Mouse (Mus musculus) lung, postnatal 14 days (tissue): ENCODE results near the gene Sipa1l2.
"Not testable (repeated sequence)": the region's sequence is repeated elsewhere in the genome, so short reads cannot be mapped to it uniquely, and the experiment has no call there.

Source experiments
- DNase-seq: peaks from one replicate; pipeline ENCODE4 v3.0.0; 2021

Gene Sipa1l2

DNA sequence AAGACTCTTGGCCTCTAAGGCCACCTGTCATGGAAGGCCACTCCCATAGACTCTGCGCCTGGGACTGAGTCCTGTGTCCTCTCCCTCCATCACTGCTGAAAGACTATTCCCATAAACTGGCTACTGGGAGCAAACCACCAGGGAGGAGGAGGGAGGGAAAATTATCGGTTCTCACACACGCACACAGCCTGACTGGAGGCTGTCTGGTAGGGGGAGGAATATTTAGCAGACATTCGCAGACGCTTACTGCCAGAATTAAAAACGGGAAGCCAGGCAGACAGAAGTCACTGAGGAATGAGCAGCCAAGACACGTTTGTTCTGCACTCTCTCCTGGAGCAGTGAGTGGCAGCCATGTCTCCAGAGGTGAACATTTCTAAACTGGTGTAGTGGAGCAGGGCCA, 35.9 kb downstream of the Sipa1l2 start:
- DNase-seq = no peak

DNA sequence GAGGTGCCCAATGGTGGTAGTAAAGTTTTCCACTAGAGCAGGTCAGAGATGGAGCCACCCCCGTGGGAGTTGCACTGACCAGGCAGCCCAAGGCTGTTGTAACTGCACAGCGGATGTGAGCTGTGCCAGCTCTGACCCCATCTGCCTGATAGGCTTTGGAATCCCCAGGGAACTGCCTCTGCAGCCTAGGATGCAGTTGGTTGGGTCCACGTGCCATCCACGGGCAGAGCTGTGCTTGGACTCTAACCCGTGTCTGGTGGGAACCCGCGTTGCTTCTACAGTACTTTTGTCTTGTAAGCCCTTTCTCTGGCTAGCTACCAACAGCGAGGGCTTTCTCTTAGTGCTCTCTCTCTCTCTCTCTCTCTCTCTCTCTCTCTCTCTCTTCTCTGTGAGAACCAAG, 36.7 kb downstream of the Sipa1l2 start:
- DNase-seq = no peak

DNA sequence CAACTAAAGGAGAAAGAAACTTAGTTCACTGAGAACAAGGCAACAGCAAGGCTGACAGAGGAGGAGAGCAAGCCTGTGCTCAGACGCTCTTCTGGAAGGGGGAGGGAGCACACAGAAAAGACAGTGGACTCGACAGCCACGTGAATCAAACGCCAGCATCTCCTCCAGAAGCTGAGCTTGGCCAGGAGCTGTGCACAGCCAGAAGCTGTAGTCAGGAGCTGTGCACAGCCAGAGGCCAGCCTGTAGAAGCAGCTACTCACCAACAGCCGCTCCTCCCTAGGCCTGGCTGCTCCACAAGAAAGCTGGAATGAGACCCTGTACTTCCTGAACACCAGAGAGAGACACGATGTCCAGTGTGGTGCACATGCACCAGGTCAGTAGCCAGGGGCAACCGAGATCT, 37.4 kb downstream of the Sipa1l2 start:
- DNase-seq = no peak

DNA sequence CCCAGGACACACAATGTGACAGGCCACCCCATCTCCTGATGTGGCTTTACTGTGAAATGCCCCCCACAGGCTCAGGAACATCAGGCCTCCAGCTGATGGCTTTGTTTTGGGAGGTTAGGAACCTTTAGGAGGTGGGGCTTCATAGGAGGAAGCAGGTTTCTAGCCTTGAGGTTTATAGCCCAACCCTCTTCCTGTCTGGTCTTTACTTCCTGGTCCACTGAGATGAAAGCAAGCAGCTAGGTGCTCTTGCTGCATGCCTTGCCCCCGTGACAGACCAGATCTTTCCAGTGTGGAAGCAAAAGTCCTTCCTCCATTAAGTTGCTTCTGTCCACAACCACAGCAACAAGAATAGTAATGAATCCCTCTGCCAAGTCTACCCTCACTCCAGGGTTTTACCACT, 38.0 kb downstream of the Sipa1l2 start:
- DNase-seq = no peak

DNA sequence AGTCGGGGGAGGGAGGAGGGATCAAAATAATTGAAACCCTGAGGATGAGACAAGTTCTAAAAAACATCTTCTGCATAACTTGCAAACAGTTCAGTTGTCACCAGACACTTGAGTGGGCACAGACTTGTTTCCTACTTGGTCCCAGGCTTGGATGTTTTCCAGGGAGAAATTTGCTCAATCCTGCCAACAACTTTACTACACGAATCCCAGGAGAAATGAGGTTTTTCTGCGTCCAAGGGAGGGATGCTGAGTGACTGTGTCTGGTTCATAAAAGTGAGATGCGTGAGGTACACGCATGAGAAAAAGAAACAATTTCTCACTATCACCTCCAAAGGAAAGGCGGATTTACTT, 38.5 kb downstream of the Sipa1l2 start:
- no peak for DNase-seq

DNA sequence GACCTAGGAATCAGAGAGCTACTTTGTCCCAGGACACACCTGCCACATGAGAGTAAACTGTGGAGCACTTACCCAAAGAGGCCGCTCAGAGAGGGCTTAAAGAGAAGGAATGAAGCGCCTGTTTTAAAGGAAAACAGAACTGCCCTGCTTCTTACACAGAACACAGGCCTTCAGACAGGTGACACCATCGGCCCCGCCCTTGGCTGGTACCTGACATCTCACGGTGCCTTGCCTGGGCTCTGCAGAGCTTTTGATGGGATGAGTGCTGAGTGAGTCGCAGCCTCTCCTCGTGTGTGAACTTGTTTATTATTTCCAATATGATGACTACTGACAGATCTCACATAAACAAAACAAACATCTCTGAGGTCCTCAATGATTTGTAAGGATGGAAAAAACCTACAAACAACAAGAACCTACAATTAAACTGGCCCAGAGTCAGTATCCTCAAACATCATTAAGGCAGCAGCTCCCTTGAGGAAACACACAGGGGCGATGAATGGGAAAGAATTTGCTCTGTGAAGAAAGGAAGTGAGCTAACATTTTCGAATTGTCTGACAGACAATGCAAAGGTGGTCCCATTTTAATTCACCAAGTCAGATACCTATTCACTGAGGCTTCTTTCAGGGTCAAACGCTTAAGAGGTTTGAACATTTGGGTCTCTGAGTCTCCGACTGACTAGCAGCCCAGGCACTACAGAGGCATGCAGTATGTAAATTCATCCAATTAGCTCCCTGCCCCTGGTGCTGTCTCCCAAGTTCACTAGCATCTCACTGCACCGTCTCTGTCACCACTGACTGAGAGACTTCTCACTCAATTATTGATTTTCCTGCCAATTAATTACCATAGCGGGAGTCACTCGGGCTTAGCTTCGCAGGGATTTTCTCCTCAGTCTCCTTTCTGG, 39.2 kb downstream of the Sipa1l2 start:
- DNase-seq = no peak

DNA sequence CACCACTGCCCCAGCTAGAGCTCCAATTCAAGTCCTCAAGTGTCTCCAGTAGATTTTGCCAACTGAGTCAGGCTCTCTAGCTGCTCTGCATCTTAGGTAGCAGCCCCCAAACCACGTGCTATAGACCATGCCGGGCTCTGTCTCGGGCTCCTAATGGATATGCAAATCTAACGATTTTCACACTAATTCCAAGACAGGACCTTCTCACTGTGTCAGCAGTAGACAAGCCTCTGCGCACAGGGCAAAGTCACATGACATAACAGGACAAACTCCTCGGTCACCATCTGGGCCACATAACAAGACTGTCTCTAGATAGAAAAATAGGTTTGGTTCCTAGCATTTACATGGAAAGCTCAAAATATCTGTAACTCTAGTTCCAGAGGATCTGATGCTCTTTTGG, 40.6 kb downstream of the Sipa1l2 start:
- no peak for DNase-seq

DNA sequence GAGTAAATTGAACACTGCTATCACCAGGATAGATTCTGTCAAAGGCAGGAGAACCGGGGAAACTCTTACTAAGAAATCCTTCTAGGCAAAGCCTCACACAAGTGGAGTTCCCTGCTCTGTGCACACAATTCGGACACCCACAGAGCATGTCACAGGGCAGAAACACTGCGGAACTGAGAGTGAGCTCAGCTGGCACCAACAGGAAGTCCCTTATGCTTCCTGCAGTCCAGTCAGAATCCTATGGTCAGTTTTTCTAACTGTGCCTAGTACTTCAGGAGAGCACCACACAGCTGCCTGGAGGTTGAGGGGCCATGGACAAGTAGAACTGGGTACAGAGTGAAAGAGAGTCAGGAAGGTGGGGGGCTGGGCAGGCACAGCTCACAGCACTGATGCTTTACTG, 41.7 kb downstream of the Sipa1l2 start:
- no peak for DNase-seq

DNA sequence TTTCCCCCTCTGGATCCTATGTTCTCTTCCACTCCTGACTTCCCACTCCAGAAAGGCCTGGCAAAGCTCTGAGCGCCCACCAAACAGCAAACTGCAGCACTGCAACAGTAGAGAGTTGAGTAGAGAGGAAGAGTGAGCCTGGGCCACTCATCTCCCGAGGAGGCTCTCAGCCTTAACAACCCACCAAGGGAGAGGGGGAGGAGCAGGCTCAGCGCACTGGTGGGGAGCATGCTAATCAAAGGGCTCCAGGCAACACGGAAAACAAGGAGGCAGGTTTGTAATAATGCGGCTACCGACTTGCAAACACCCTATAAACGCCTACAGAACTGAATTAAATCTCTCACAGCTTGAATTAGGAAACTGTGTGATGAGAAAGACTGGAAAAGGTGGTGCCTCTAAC, 42.6 kb downstream of the Sipa1l2 start:
- no peak for DNase-seq

DNA sequence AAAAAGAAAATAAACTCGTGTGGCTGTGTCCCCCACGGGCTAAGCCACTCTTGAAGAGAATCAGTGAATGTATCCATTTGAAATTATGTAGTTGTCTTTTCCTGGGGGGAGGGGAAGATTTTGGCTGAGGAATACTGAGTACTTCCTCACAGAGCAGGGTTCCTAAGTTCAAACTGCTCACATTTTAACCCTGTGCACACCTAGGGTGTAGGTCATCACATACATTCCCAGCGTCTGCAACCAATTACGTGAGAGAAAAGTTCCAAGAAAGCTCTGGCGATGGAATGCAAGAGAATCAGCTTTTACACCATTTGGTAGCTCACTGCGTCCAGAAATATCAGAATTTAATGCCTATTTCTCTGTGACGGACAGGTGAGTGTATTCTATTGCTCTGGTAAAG, 43.0 kb downstream of the Sipa1l2 start:
- DNase-seq = no peak

DNA sequence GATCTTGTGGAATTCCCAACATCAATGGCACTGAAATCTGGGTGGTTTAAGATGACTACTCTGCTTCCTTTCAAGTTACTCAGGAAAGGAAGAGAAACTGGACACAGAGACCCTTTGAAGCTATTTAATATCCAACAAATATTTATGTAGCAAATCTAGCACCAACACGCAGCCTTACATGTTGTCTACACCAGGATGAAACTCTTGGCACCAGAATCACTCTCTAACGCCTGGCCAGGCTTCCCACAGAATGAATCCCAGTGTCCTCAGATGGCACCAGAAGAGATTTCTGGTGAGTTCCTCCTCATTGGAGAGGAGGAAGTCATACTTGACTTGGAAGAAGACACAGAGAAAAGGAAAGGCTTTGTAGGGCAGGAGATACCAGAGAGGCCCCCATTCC, 45.1 kb downstream of the Sipa1l2 start:
- no peak for DNase-seq

DNA sequence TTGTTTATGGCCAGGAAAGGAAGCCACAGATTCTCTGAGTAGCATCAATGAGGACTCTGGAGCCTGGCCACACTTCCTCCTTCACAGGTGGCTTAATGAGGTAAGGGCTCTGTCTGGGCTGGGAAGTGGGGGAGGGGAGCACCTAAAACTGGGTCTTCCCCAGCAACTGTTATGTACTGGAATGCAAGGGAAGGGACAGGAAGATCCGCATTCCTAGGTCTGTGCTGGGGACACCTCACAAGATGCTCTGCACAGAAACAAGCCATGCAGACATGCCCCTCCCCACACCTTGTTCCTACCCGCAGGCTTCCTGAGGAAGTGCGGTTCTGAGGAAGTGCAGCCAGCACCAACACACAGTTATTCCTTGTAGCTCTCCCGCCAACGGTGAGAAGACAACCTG, 46.4 kb downstream of the Sipa1l2 start:
- no peak for DNase-seq

DNA sequence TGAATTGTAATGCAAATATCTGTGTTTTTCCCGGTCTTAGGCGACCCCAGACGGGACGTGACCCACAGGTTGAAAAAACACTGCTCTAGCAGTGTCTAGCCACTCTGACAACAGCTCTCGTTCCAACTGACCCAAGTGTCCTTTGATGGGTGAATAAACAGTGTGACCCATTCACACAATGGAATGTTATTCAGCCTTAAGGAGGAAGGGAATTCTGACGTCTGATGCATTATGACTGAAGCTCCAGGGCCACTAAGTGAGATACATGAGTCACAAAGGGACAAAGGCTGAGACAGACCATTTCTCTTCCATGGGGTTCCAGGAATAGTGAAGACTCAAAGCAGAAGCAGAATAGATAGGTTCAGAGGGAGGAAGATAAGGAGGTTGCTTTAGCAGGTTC, 47.5 kb downstream of the Sipa1l2 start:
- DNase-seq = no peak

DNA sequence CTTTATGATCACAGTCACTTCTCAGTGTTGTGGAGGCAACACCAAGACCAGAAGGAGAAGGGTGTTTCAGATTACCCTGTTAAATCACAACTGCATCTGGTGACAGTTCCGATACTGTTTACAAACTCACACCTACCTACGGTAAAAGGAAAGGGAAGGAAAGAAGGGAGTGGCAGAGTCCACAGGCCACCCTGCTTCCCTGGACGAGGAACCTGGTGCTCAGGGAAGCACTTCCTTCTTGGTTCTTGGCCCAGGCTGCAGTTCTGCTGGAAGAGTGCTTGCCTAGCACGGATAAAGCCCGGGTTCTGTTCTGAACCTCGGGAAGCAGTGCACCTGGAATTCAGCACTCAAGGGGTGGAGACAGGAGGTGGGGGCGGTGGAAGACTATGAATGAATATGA, 48.5 kb downstream of the Sipa1l2 start:
- no peak for DNase-seq

DNA sequence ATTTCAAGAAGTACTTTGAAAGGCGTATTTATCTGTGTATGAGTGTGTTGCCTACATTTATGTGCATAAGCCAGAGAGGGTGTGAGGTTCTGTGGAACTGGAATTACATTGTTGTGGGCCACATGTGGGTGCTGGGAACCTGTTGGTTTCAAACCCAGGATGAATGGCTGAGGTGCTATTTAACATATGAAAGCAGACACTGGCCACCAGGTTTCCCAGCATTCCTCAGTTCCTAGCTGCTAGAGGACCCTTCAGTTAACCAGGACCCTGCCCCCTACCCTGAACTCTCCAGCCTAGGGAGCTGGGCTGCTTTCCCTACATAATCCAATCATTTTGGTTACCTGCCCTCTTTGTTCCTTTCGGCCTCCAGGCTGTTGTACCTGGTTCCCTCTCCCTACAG, 49.3 kb downstream of the Sipa1l2 start:
- not testable (repeated sequence) for DNase-seq

DNA sequence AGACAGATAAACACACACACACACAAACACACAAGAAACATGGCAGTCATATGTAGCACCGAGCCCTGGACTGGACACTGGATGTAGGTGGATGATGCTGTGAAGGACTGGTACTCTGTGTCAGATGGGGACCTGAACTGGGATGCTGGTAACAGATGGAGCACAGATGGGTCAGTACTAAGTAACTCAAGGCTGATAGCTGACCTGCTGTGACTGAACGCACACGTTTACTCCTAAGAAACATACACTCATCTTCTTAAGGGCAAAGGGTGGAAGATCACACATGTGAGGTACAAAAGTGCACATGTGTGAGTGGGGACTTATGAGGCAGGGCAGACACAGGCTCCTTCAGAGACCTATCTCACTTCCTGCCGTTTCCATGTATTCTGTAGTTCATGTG, 50.7 kb downstream of the Sipa1l2 start:
- DNase-seq = no peak

DNA sequence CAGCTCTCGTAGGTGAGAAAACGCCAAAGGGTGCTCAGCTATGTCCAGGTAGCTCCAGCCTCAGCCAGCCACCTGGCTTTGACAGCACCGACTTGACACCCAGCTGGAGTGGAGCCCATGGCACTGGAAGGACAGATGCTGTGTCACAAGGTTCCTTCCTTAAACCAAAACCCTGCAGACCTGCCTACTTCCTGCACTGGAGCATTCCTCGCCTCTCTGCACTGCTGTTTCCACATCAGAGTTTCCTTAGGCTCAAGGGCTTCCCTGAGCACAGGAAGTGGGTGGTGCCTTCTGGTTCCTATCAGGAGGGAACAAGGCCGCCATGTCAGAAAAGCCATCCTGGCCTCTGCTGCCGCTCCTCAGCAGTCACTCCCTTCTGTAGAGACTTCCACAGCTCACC, 51.3 kb downstream of the Sipa1l2 start:
- peak; percentile 59 for DNase-seq

DNA sequence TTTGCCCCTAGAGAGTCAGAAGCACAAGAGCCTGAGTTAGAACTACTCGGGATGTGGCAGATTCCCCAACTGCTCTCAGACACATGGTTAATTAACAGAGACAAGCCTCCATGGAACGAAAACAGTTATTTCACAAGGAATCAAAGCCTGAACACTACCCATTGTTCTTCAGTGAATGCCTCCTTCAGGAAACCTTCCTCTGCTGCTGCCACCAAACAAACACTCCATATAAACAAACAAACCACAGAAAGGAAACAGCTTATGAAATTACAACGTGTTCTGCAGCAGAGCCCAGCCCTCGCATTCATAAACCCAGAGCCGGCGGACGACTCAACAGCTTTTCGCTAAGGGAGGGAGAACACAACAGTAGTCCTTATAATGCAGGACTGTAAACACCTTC, 52.2 kb downstream of the Sipa1l2 start:
- DNase-seq = no peak

DNA sequence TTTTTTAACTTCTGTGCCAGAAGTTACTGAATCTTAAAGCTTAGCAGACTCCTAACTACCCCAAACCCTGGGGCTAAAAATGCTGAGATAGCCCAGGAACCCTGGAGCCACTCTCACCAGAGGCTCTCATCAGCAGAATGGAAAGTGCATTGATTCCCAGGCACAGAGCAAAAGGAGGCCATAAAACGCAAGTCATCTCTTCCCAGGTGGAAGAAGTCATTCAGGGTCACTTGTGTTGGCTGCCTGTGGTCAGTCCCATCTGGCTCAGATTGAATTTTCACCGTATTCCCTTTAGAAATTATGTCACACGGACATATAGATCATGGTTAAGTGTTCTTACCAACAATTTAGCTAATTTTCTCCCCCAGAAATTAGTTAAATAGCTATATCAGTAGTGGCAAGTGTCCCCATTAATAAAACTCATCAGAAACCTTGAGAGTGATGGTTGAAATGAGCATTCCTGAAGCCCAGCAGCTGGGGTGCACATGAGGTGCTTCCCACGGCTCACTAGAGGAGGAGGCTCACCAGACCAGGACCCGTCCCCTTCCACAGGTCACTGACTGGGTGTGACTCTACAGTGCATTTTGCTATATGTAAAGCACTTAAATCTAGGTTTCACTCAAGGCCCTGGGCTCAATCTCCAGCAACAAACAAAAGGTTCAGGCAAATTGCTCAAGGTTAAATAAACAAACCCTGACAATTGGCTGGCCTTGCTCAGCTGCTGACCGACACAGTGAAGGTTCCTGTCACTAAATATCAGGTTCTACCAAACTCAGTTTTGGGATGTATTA, 53.3 kb downstream of the Sipa1l2 start:
- DNase-seq = no peak

DNA sequence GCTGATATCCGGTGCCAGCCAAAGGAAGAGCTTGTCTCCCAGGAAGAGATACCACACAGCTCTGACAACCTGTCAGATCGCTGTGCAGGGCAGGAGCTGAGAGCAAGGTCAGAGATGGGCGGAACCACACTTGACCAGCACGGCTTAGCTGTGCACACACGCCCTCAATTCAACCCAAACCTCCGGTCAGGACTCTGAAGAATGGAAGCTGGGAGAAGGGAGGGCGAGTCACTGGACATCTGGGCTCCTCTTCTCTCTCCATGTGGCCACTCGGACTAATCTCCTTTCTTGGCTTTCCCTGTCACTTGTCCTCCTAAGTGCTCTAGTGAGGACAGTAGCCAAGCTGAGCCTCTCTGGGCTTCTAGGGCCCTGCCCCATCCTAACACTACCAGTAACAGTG, 53.9 kb downstream of the Sipa1l2 start:
- no peak for DNase-seq

DNA sequence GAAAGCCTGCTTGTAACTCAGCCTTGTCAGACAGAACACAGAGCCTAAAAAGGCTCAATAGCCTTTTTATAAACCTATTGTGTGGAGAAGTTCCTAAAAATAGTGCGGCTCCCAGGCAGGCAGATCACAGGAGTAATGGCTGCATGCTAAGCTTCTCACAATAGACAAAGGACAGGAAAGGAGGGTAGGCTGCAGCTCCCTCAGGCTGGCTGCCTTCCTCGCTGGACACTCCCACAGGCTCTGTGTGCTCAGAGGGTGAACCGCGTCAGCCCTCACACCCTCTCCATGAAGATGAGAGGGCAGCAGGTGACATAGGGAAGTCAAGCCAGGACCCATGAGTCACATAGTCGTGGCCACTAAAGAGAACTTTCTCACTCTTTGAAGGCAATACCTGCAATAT, 55.7 kb downstream of the Sipa1l2 start:
- DNase-seq = no peak

DNA sequence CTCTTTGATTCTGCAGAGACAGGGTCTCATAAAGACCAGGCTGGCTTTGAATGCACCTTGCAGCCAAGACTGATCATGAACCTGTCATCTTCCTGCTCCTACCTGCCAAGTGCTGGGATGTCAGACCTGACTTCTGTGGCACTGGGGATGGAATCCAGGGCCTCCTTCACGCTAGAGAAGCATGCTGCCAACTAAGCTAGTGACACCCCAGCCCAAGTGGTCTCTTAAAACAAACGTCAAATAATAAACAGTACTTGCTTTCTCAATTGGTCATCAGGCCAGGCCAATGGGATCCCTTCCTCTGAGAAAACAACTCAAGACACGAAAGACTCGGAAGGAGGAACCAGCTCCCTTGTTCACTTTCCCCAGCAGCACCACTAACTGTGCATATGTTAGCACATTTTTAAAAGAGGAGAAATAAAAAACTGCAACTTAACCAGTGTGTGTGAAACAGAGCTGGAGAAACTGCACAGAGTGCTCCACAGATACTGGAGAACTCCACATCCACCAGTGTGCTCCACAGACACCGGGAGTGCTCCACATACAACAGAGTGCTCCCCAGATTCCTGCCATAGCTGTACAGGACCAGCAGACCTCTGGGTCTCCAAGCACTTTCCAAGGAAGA, 56.3 kb downstream of the Sipa1l2 start:
- no peak for DNase-seq

DNA sequence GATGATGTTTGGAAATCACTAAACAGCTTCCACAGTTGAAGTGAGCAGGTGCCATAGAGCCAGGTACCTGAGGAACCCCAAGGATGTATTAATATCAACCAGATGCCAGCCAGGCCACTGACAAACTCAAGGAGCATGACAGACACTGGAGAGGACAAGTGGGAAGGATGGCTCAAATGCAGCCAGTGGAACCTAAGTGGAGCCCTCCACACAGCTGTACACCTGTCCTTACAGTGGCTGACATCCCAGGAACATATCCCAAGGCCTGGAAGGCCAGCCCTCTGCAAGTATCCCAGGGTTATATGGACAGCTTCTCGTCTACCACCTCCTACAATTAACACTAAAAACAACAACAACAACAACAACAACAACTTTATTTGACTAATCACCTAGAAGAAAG, 57.0 kb downstream of the Sipa1l2 start:
- DNase-seq = no peak
